Mouse (Mus musculus): ENCODE data around the gene Map4.
"Not testable (repeated sequence)": the region's sequence is repeated elsewhere in the genome, so short reads cannot be mapped to it uniquely, and the experiment has no call there.

The Map4 gene

DNA sequence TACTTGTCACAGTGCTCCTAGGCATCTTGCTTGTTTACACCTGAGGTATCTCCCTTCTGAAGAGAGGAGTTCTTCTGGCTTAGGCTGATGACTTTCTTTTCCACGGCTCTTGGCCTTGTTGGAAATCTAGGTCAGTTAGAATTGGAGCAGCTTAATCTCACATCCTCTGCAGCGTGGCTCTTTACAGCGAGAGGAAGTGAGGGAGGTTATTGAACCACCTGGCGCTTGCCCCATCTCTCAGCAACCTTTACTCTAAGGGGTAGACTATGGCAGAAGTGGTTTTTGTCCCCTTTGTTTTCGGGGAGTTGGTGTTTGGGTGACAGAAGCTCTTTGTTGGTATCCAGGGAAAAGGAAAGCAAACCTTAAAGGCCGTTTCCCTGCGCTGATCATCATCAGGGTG is 131.1 kb downstream of the Map4 start:
- DNase-seq (ENCODE audit: low read depth, low spot score) = no peak

- no peak for DNase-seq (ENCODE audit: low read depth, low spot score)
Measured at GRCm38 (mm10) chr9:110062861-110063260, 131.6 kb downstream of the Map4 start.

DNA sequence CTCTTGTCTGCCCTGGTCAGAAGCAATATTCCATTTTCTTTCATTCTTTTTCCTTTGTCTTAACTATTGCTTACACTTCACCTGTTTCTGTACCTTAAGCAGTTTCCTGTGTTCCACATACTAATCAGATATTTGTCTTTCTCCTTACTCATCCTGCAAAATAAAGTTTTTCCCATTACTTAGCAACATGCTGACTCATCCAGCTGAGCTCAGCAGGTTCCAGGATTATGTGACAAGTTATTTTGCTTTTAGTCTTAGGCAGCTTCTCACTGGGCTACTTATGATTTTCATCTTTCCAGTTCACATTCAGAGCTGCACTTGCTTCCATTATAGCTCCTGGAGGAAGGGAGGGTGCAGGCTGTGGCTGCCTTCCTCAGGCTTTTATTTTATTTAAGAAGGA is 133.4 kb downstream of the Map4 start:
- DNase-seq (ENCODE audit: low read depth, low spot score) = peak; percentile 56

GRCm38 (mm10) chr9:110068745-110069144 is 137.5 kb downstream of the Map4 start:
- DNase-seq (ENCODE audit: low read depth, low spot score) = no peak

DNA sequence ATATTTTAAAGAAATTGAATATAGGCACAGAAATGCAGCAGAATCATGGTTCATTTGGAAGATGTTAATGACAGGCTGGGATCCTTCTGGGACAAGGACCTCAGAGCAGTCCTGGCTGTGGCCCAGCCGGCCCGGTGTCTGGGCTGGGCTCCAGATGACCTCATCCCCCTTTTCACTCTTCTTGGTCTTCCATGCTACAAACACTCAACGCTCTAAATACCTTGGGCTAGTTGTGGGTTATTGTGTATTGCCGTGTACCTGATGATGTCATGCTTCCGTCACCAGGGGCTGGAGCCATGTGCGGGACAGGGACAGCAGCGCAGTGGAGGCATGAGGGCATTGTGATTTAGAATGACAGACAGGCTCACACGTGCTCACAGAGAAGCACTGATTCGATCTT is 139.1 kb downstream of the Map4 start:
- DNase-seq (ENCODE audit: low read depth, low spot score) = peak; percentile 49

- peak; percentile 52 for DNase-seq (ENCODE audit: low read depth, low spot score)
Measured at GRCm38 (mm10) chr9:110071011-110071410, 139.8 kb downstream of the Map4 start.

- DNase-seq (ENCODE audit: low read depth, low spot score) = peak; percentile 82
Measured at GRCm38 (mm10) chr9:110071843-110072242, 140.6 kb downstream of the Map4 start.

DNA sequence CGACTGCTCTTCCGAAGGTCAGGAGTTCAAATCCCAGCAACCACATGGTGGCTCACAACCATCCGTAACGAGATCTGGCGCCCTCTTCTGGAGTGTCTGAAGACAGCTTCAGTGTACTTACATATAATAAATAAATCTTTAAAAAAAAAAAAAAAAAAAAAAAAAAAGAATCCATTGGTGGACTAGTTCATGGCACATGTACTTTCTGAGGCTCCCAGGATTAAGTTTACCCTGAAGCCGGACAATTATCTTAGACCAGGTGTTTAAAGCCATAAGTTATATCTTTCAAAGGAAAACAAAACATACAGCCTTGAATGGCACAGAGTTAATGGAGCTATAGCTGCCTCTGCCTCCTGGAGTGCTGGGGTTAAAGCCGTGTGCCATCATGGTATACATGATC is 145.2 kb downstream of the Map4 start:
- not testable (repeated sequence) for DNase-seq (ENCODE audit: low read depth, low spot score)

DNA sequence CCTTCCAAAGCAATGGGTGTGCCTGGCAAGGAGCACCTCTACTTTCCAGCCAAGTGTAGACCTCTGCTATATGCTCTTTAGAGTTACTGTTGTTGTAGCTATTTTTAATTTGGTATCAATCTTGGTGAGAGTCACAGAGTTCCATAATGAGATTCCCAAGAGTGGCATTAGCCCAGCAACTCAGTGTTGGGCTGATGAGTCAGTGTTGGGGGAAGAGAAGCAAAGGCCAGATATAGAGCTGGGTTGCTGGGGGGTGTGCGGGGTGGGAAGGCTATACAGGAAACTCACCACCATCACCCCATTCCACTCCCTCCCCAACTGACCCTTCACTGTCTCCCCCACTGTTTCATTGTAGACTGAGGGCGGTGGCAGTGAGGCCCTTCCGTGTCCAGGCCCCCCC is 149.8 kb downstream of the Map4 start:
- no peak for DNase-seq (ENCODE audit: low read depth, low spot score)

DNA sequence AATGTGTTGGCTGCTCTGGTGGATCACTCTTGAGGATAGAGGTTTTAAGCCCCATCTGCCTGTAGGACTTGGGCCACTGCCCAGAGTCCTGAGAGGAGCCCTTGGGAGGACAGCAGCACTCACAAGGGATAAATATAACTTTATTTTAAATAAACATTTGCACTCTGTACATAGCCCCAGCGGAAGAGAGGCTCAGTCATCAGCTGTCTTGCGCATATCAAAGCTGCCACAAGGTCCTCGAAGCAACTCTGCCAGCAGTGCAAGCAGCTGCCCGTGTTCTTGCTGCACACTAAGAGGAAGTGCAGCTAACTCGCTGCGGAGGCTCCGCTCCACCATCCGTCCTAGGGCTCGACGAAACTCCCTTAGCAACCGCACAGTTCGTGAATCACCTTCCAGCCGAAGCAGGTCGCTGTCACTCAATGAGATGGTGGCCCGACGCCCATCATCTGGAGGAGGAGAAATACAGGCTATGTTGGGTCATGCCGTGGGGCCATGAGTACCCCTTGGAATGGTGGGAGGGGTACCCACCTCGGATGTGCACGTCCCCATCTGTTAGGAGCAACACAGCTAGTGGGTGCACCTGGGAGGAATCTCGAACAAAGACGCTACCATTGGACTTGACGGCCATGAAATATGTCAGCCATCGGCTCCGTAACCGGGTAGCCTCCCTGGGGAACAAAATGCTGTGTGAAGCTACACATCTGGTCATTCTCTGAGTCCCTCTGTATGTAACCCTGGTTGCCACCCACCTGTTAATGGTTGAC is 153.1 kb downstream of the Map4 start:
- DNase-seq (ENCODE audit: low read depth, low spot score) = peak; percentile 63

GRCm38 (mm10) chr9:110085693-110086092 is 154.4 kb downstream of the Map4 start:
- DNase-seq (ENCODE audit: low read depth, low spot score) = no peak

- no peak for DNase-seq (ENCODE audit: low read depth, low spot score)
Measured at GRCm38 (mm10) chr9:110093303-110093702, 162.0 kb downstream of the Map4 start.

DNA sequence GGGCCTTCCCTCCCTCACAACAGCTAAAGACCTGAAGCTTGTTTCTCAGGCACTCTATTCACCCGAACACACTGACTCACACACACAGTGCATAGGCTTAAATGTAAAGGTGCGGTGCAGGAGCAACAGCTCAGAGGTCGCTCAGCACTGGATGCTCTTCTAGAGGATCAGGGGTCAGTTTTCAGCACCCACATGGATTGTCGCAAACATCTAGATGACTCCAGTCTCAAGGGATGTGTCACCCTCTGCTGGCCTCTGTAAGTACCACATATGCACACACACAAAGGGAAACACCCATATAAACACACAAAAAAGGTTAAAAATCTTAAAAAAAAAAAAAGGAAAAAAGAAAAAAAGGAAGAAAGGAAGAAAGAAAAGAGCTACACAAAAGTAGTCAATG is 163.5 kb downstream of the Map4 start:
- DNase-seq (ENCODE audit: low read depth, low spot score) = no peak

DNA sequence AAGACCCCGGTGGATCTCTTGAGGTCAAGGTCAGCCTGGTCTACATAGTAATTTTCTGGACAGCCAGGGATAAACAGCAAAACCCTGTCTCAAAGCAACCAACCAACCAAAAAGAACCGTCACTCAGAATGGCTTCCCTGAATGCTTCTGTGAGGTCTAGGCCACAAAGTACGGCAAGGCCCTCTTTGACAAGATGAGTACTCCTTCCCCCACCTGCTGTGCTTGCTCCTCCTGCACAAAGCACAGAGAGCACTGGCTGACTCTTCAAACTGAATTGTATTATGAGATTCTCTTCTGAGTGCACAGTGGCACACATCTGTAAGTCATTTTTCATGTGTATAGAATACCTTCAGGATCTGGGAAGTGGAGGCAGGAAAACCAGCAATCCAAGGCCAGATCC is 166.5 kb downstream of the Map4 start:
- no peak for DNase-seq (ENCODE audit: low read depth, low spot score)

GRCm38 (mm10) chr9:110100627-110101600 is 169.7 kb downstream of the Map4 start:
- peak; percentile 89 for DNase-seq (ENCODE audit: low read depth, low spot score)

GRCm38 (mm10) chr9:110116353-110116976 is 185.2 kb downstream of the Map4 start:
- peak; percentile 49 for DNase-seq (ENCODE audit: low read depth, low spot score)

GRCm38 (mm10) chr9:110116977-110117778 is 185.9 kb downstream of the Map4 start, which contains the start of gene Smarcc1:
Smarcc1 (plus strand) TSS chr9:110117708.
- peak; percentile 85 for DNase-seq (ENCODE audit: low read depth, low spot score)

GRCm38 (mm10) chr9:110117779-110118139 is 186.5 kb downstream of the Map4 start, which contains the start of gene Dhx30:
Dhx30 (minus strand) TSS chr9:110117830.
- DNase-seq (ENCODE audit: low read depth, low spot score) = no peak

DNA sequence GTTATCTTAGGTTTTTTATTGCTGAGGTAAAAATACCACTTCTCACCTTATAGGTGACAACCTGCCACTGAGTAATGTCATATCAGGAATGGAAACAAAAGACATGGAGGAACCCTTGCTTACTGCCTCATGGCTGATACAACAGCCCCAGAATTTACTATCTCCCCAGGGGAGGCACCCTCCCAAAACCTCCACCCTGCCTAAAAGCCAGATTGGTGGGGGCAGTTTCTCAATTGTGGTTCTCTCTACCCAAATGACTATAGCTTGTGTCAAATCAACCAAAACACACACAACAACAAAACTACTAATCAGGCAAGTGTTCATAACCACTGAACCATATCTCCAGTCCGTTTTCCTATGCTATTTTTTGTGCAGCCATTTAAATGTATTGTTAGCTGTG is 187.0 kb downstream of the Map4 start:
- DNase-seq (ENCODE audit: low read depth, low spot score) = no peak

DNA sequence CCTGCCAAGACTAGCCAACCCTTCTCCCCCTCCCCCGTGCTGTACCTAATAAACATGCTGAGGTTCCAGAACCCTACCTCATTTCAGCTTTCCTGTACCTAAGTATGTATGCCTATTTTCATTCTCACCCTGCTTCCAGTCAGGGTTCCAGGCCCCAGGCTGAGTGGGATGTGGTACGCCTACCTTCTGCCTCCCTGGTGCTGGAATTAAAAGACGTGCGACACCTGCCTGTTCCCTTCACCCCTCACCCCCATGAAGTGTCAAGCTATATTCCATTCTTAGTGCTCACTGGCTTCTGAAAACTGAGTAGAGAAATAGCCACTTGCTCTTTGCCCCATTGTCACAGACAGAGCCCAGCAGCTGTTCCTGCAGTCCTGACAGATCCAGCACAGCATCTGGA is 190.2 kb downstream of the Map4 start:
- DNase-seq (ENCODE audit: low read depth, low spot score) = no peak

GRCm38 (mm10) chr9:110123322-110123721 is 192.1 kb downstream of the Map4 start:
- DNase-seq (ENCODE audit: low read depth, low spot score) = no peak

All from 3T3-L1 (cell line).